Mouse (Mus musculus): ENCODE results near the gene Tmem117. TPM values are rescaled to one million over a fixed set of nuclear protein-coding genes. Genes with fewer than 3 reads are reported as not detected.

Gene Tmem117
- total RNA-seq, 2 experiments from 2014 or later = 30.8 to 31.1 TPM

- no peak for DNase-seq
Observed at GRCm38 (mm10) chr15:94893201-94893600, 264.2 kb downstream of the Tmem117 start.

- DNase-seq = no peak
Observed at GRCm38 (mm10) chr15:94894086-94894485, 265.1 kb downstream of the Tmem117 start.

DNA sequence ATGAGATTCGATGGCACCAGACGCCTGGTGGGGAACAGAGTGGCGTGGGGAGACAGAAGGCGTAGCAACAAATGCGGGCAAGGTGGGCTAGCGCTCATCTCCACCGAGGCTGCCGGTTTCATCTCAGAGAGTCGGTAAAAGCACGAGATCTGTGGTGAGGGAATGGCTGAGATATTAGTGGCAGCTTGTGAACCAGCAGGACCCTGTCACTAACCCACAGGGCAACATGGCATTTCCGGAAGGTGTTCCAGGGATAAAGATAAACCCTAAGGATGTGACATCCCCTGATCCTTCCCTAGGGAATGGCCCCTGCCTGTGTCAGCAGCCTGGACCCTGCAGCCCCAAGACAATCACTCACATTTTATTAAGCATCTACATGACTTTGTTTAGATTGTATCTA, 266.6 kb downstream of the Tmem117 start:
- DNase-seq = no peak

GRCm38 (mm10) chr15:94903188-94903587, 274.2 kb downstream of the Tmem117 start:
- DNase-seq = no peak

DNA sequence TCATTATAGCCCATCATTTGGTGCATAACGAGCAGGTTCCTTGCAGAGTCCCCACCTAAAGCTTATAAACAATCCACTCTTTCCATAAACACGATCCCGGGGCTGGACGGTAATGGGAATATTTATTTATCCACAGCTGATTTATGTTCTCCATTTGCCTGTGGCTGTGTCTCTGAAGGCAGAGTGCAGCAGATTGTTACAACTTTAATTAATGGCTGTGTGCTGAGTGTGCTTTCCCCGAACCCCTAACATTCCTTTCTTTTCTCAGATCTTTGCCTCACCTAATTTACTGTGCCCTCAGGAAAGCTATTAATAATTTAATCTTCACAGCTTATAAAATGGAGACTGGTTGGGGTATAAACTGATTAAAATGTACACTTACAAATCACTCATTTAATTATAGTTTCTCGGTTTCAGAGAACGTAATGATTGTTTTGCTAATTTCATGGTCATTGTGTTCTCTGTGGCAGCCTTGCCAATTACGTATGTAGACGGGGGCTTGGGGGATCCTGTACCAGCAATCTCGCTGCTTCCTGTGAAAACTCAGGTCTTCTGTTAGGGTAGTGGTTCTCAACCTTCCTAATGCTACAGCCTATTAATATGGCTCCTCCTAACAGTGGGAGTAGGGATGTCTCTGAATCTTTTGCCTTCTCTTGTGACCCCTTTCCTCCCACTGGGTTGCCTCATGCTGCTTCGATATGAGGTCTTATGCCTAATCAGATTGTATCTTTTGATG, 275.8 kb downstream of the Tmem117 start:
- no peak for DNase-seq

- no peak for DNase-seq
Observed at GRCm38 (mm10) chr15:94921672-94922071, 292.6 kb downstream of the Tmem117 start.

DNA sequence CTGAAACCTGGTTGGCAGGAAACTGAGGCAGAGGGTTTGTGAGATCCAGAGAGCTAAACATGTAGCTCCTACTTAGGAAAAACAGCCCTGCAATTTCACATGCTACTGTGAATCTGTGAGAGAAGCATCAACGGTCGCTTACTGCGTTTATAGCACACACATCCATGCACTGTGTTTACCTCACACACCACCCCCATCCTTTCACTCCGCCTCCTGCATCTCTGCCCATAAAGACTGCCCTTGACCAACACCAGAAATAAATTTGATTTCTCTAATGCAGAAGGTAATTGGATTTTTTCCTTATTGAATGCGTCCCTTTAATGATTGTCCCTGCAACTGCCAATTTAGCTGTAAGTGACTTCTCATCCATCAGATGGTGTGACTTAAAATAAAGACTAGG, 299.0 kb downstream of the Tmem117 start:
- DNase-seq = no peak

DNA sequence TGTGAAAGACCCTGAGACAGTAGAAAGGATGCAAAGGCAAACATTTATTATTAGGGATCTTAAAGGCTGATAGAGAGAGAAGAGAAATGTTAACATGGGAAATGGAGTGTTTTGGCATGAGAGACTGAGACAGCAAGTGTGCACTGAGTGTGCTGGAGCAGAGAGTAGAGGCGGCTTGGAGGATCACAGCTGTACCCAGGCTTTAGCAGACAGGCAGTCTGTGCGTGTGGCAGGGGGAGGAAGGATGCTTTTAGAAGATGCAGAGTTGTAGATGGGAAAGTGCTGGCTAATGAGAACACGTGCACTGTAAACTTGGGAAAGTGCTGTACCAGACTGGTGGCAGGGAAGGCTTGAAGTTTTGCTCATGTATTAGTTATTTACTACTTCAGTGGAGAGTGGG, 301.7 kb downstream of the Tmem117 start:
- no peak for DNase-seq

DNA sequence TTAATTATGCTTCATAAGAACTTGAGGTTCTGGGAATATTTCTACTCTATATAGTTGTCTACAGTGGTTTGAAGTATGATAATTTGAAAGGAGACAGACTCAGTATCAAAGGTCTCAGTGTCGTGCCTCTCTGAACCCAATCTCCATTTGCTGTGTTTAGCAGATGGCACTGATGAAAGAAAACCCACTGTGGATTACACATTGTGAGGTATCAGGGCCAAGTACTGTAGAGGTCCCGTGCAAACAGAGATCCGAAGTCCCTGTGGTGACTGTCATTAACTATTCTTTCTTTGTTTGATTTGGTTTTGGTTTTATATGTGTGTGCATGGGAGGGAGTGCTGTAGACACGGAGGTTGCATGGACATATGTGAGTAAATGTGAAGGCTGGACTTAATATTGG, 304.0 kb downstream of the Tmem117 start:
- no peak for DNase-seq

DNA sequence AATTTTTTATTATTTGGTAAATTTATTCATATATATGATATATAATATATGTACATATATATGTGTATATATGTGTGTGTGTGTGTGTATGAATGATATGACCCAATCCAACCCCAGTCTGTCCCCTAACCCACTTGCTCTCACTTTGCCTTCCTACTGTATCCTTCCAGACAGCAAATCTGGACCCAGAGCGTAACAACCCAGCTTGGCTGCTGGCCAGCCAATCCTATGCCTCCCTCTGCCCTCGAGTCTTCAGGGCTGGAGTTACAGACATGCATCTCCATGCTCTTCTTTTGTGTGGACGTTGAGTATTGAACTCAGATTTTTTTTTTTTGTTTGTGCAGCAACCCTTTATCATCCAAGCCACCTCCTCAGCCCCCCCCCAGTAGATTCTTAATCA, 304.4 kb downstream of the Tmem117 start:
- DNase-seq = no peak

DNA sequence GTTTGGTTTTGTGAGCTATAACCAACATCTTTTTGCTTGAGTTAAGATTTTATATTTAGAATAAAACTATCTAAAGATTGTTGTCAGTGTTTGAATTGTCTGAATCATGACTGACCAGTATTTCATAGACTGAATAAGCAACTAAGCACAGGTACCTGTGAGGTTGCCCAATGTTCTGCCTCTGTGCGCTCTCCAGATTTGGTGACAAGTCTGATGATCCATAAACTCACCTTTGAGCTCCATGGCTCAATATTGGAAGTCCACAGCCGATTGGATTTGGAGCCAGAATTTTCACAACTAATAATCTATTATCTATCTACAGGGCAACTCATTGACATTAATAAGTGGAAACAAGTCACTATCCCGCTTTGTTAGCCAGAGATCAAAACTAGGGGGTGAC, 312.9 kb downstream of the Tmem117 start:
- DNase-seq = no peak

GRCm38 (mm10) chr15:94942465-94942864, 313.4 kb downstream of the Tmem117 start:
- DNase-seq = no peak

DNA sequence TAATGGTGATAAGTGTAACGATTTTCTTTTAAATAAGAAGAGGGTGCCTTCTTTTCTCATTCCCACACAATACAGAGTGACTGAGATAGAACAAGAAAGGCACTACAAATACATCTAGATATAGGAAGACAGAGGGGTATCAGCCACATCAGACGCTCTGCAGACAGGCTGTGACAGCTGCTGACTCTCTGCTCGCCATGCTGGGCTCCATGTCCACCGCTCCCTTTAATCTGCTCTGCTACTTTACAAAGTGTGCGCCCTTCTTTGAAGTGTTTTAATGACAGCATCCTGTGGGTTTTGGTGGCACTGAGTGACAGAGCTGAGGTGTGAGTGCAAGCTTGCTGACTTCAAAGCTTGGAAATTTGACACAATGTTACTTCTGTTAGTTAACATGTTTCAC, 314.9 kb downstream of the Tmem117 start:
- no peak for DNase-seq

GRCm38 (mm10) chr15:94951382-94952048, 322.5 kb downstream of the Tmem117 start:
- DNase-seq = no peak

- no peak for DNase-seq
Observed at GRCm38 (mm10) chr15:94956697-94957096, 327.7 kb downstream of the Tmem117 start.

DNA sequence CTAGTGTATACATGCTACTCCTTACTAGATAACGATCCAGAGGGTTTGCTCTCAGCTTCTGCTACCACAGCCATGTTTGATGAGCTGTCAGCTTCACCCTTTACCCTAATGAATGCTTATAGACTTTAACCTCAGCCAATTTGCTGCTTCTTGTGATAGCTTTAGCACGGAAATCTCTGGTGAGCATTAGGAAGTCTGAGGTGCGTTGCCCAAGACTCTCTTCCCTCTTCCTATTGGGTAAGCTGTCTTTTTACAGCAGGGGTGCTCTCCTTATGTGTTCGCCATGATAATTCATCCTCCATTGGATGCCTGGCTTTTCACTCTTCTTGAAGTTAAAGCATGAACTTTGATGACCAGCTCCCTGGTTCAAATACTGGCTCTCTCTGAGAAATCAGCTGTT, 328.2 kb downstream of the Tmem117 start:
- DNase-seq = no peak

GRCm38 (mm10) chr15:94967004-94967403, 338.0 kb downstream of the Tmem117 start:
- no peak for DNase-seq

DNA sequence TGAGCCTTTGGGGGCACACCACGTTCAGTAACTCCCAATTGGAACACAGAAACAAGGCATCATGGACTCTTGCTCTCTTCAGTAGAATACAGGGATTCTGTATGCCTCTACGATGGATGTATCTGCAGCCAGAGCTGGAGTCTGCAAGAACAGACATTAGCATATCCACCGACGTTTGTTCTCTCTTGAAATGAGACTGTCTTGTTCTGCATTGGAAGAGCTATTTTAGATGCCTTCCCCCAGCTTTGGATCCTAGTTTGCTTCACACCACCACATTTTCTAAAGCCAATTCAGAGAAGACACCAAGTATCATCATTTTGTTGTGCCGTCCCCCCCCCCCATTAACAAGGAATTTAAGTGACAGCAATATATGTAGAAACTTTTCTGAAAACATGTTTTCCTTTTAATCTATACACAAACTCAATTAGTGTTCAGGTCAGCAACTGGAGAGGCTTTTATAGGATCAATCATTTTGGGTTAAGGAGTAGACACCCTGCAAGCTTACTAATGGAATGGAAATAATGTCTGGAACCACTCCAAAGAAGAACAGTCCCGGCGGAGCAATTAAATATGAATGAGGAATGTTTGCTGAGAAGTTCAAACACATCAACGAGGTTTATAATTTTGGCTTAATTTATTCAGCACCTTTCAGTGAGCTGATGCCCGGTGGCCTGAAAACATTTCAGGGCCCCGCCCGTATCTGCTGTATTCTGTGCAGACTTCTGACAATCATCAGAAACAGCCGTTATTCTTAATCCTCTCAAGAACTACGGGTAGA, 339.6 kb downstream of the Tmem117 start:
- no peak for DNase-seq

GRCm38 (mm10) chr15:94981798-94982197, 352.8 kb downstream of the Tmem117 start:
- DNase-seq = no peak

GRCm38 (mm10) chr15:94995352-94995751, 366.3 kb downstream of the Tmem117 start:
- no peak for DNase-seq

GRCm38 (mm10) chr15:95005121-95005824, 376.2 kb downstream of the Tmem117 start:
- DNase-seq = no peak

DNA sequence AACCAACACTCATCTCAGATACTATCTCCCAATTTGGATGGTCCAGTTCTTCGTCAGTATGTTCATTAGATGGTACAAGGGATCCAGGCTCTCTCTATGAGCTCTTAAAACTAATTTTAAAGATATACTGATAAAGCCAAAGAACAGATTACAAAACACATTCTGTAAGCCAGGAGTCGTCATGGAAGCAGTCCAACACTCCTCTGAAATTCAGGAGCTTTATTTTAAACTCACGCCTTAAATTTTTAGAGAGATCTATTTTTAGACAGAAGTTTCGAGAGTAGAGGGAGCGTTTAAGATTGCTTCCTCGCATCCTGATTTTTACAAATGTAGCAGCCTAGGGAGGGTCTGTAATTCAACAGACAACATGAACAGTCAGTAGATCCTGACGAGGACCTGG, 393.2 kb downstream of the Tmem117 start:
- no peak for DNase-seq

- DNase-seq = no peak
Observed at GRCm38 (mm10) chr15:95024401-95024800, 395.4 kb downstream of the Tmem117 start.

All from gastrocnemius, postnatal 10 days (tissue).